In genomic region chr17:46856107-46856388, GRCm38 (mm10) we compare ENCODE assay signal across 7 mouse cellular contexts. TPM values are rescaled to one million over a fixed set of nuclear protein-coding genes. Genes with fewer than 3 reads are reported as not detected.
DNase-seq lines count a peak whose midpoint lies in the region; ATAC-seq lines count a peak whose summit lies in the region.

No protein-coding gene starts in this region.

- H3K4me1 ChIP-seq in megakaryocyte, embryonic 14.5 days, result peaks cover 31% of the 10 kb centered on the region
- H3K4me1 ChIP-seq in forebrain, embryonic 10.5 days, result peaks cover 57% of the 10 kb centered on the region
- peaks cover 35% of the 10 kb centered on the region for H3K4me1 ChIP-seq in limb, embryonic 12.5 days (replicated peaks)
- H3K4me1 ChIP-seq in stomach, embryonic 14.5 days (ENCODE audit: control insufficient read depth, insufficient read depth, low read length), result peaks cover 19% of the 10 kb centered on the region

- H3K36me3 ChIP-seq in megakaryocyte, embryonic 14.5 days (replicated peaks; ENCODE audit: low read length), result peaks cover 20% of the 10 kb centered on the region
- H3K36me3 ChIP-seq in forebrain, embryonic 10.5 days (replicated peaks), result peaks cover 12% of the 10 kb centered on the region
- 0 out of 2 replicates have a peak, but pooled peaks cover 5% of the 10 kb centered on the region for H3K36me3 ChIP-seq in limb, embryonic 12.5 days
- H3K36me3 ChIP-seq in stomach, embryonic 14.5 days (ENCODE audit: control insufficient read depth, insufficient read depth, low read length), result no peaks in the 10 kb centered on the region

- no peak for DNase-seq in forebrain, embryonic 10.5 days (ENCODE audit: extremely low spot score, low spot score)
- DNase-seq in thymus, postnatal 0 days (ENCODE audit: low spot score), result no peak
- DNase-seq in cerebellum, adult 18-20 months, result no peak

- peak overlapping the region; percentile 76 for H3K4me2 ChIP-seq in limb, embryonic 12.5 days
- H3K4me2 ChIP-seq in stomach, embryonic 14.5 days (replicated peaks; ENCODE audit: low read depth, low read length), result peak overlapping the region; percentile 61

- WGBS in forebrain, embryonic 10.5 days, result 35% methylated on average over 4 of the region's 4 CpGs
- WGBS in limb, embryonic 12.5 days, result 20% methylated on average over 4 of the region's 4 CpGs
- WGBS in stomach, embryonic 14.5 days, result 13% methylated on average over 4 of the region's 4 CpGs

- H3K27ac ChIP-seq in forebrain, embryonic 10.5 days, result peak overlapping the region; percentile 100
- peak overlapping the region; percentile 100 for H3K27ac ChIP-seq in limb, embryonic 12.5 days
- peak overlapping the region; percentile 100 for H3K27ac ChIP-seq in stomach, embryonic 14.5 days (ENCODE audit: low read length)

- no peaks in the 10 kb centered on the region for H3K27me3 ChIP-seq in megakaryocyte, embryonic 14.5 days (replicated peaks)
- no peaks in the 10 kb centered on the region for H3K27me3 ChIP-seq in forebrain, embryonic 10.5 days (ENCODE audit: poor library complexity, severe bottlenecking)
- no peaks in the 10 kb centered on the region for H3K27me3 ChIP-seq in limb, embryonic 12.5 days
- H3K27me3 ChIP-seq in stomach, embryonic 14.5 days (ENCODE audit: control insufficient read depth, insufficient read depth, low read length), result no peaks in the 10 kb centered on the region

- peak overlapping the region; percentile 100 for H3K9ac ChIP-seq in limb, embryonic 12.5 days (replicated peaks)
- H3K9ac ChIP-seq in stomach, embryonic 14.5 days (replicated peaks; ENCODE audit: low read depth, low read length), result peak overlapping the region; percentile 100

- peak overlapping the region; percentile 96 for H3K4me3 ChIP-seq in megakaryocyte, embryonic 14.5 days (replicated peaks)
- H3K4me3 ChIP-seq in forebrain, embryonic 10.5 days, result peak overlapping the region; percentile 96
- H3K4me3 ChIP-seq in limb, embryonic 12.5 days (replicated peaks), result peak overlapping the region; percentile 100
- H3K4me3 ChIP-seq in stomach, embryonic 14.5 days (ENCODE audit: low read depth, low read length), result peak overlapping the region; percentile 96

- no peak for ATAC-seq in megakaryocyte, adult 5-6 weeks (ENCODE audit: poor library complexity, severe bottlenecking)
- ATAC-seq in limb, embryonic 12.5 days (ENCODE audit: insufficient number of reproducible peaks, insufficient read depth, low FRiP score, low TSS enrichment, low read depth), result no peak
- ATAC-seq in stomach, embryonic 14.5 days (ENCODE audit: insufficient number of reproducible peaks, insufficient read depth, low FRiP score, low read depth), result no peak

- no peaks in the 10 kb centered on the region for H3K9me3 ChIP-seq in megakaryocyte, embryonic 14.5 days
- no peaks in the 10 kb centered on the region for H3K9me3 ChIP-seq in forebrain, embryonic 10.5 days
- no peaks in the 10 kb centered on the region for H3K9me3 ChIP-seq in limb, embryonic 12.5 days
- H3K9me3 ChIP-seq in stomach, embryonic 14.5 days (ENCODE audit: control insufficient read depth, low read depth, low read length), result no peaks in the 10 kb centered on the region

RNA-seq across cellular contexts. Expression of gene Bicral, which starts 2.2 kb away (rescaled TPM):
- polyA plus RNA-seq in megakaryocyte, embryonic 14.5 days (2012; ENCODE audit: insufficient read depth, low replicate concordance), result 0.62 and 1.8 TPM in 2 replicates
- total RNA-seq in megakaryocyte, adult 5-6 weeks (2015), result 25.2 and 32.4 TPM in 2 replicates
- total RNA-seq in megakaryocyte, adult 5-6 weeks (2017), result 20.3 and 21.1 TPM in 2 replicates
- 2.9 and 4.1 TPM in 2 replicates for polyA plus RNA-seq in forebrain, embryonic 10.5 days (2016; fragmentation: Nextera tagmentation; extraction: Ambion mirVana)
- 4.4 and 4.8 TPM in 2 replicates for polyA plus RNA-seq in limb, embryonic 12.5 days (2016; fragmentation: Nextera tagmentation; extraction: Ambion mirVana)
- polyA plus RNA-seq in stomach, embryonic 14.5 days (2014; fragmentation: Nextera tagmentation; extraction: Ambion mirVana), result 6.0 and 6.6 TPM in 2 replicates
- 4.5 and 5.6 TPM in 2 replicates for polyA plus RNA-seq in thymus, postnatal 0 days (2015; fragmentation: Nextera tagmentation; extraction: Ambion mirVana)

RNA-seq across cellular contexts. Expression of gene Tbcc, which starts 34.4 kb away (rescaled TPM):
- polyA plus RNA-seq in megakaryocyte, embryonic 14.5 days (2012; ENCODE audit: insufficient read depth, low replicate concordance), result 23.7 and 40.2 TPM in 2 replicates
- total RNA-seq in megakaryocyte, adult 5-6 weeks (2015), result 8.6 and 13.5 TPM in 2 replicates
- 10.8 and 13.3 TPM in 2 replicates for total RNA-seq in megakaryocyte, adult 5-6 weeks (2017)
- polyA plus RNA-seq in forebrain, embryonic 10.5 days (2016; fragmentation: Nextera tagmentation; extraction: Ambion mirVana), result 43.1 and 48.4 TPM in 2 replicates
- 71.7 and 78.7 TPM in 2 replicates for polyA plus RNA-seq in limb, embryonic 12.5 days (2016; fragmentation: Nextera tagmentation; extraction: Ambion mirVana)
- 52.6 and 54.3 TPM in 2 replicates for polyA plus RNA-seq in stomach, embryonic 14.5 days (2014; fragmentation: Nextera tagmentation; extraction: Ambion mirVana)
- 54.1 and 60.3 TPM in 2 replicates for polyA plus RNA-seq in thymus, postnatal 0 days (2015; fragmentation: Nextera tagmentation; extraction: Ambion mirVana)

RNA-seq across cellular contexts. Expression of gene Prph2, which starts 54.2 kb away (rescaled TPM):
- polyA plus RNA-seq in megakaryocyte, embryonic 14.5 days (2012; ENCODE audit: insufficient read depth, low replicate concordance), result 0.13 TPM in 1 of 2 replicates, not detected in the other
- total RNA-seq in megakaryocyte, adult 5-6 weeks (2015), result not detected in 2 replicates
- total RNA-seq in megakaryocyte, adult 5-6 weeks (2017), result not detected in 2 replicates
- polyA plus RNA-seq in forebrain, embryonic 10.5 days (2016; fragmentation: Nextera tagmentation; extraction: Ambion mirVana), result not detected in 2 replicates
- polyA plus RNA-seq in limb, embryonic 12.5 days (2016; fragmentation: Nextera tagmentation; extraction: Ambion mirVana), result not detected in 2 replicates
- polyA plus RNA-seq in stomach, embryonic 14.5 days (2014; fragmentation: Nextera tagmentation; extraction: Ambion mirVana), result not detected in 2 replicates
- not detected in 2 replicates for polyA plus RNA-seq in thymus, postnatal 0 days (2015; fragmentation: Nextera tagmentation; extraction: Ambion mirVana)
